12 mouse cellular contexts compared by ENCODE assay signal in genomic region chr12:56694936-56695335, GRCm38 (mm10). TPM values are rescaled to one million over a fixed set of nuclear protein-coding genes. Genes with fewer than 3 reads are reported as not detected.
DNase-seq lines count a peak whose midpoint lies in the region; ATAC-seq and TF ChIP-seq lines count a peak whose summit lies in the region.
"Had no signal": no experiment of that assay in that cellular context is flagged by ENCODE, and none has a peak within 500 bp of the region (broad histone marks: within the 10 kb centered on the region; RNA-seq: fewer than 3 reads in every experiment).

No protein-coding gene starts in this region.

- TF ChIP-seq CTCF in ES-Bruce4 (IDR thresholded peaks at IDR 0.05; ENCODE audit: low read depth, low read length) = no peak

- peaks cover 99% of the 10 kb centered on the region for H3K27me3 ChIP-seq in heart, embryonic 13.5 days (replicated peaks)
- H3K27me3 ChIP-seq in ES-Bruce4 (ENCODE audit: control insufficient read depth, insufficient read depth, low read length, poor library complexity, severe bottlenecking) = peaks cover 49% of the 10 kb centered on the region
- peaks cover 96% of the 10 kb centered on the region for H3K27me3 ChIP-seq in forebrain, embryonic 15.5 days
- H3K27me3 ChIP-seq in liver, embryonic 13.5 days = peaks cover 99% of the 10 kb centered on the region

- DNase-seq in heart, postnatal 25 days (ENCODE audit: low spot score) = no peak
- no peak for DNase-seq in liver, embryonic 13.5 days
- no peak for DNase-seq in spleen, postnatal 36 days (ENCODE audit: low spot score in 2 of 2)
- no peak for DNase-seq in adipocyte (ENCODE audit: low spot score)
- no peak for DNase-seq in T-cell, adult 2 months (ENCODE audit: low spot score)
- DNase-seq: right cerebral cortex, adult 18-20 months had no signal

- H3K4me2 ChIP-seq in heart, embryonic 13.5 days = peak overlapping the region; percentile 76
- H3K4me2 ChIP-seq in forebrain, embryonic 15.5 days (replicated peaks) = peak overlapping the region; percentile 35
- H3K4me2 ChIP-seq in liver, embryonic 13.5 days = peak overlapping the region; percentile 60

- no peak overlapping the region for H3K9ac ChIP-seq in heart, embryonic 13.5 days
- H3K9ac ChIP-seq in ES-Bruce4 (ENCODE audit: low read depth, poor library complexity, severe bottlenecking) = no peak overlapping the region
- H3K9ac ChIP-seq in forebrain, embryonic 15.5 days (replicated peaks) = no peak overlapping the region
- no peak overlapping the region for H3K9ac ChIP-seq in liver, embryonic 13.5 days

- no peak for ATAC-seq in heart, embryonic 13.5 days (ENCODE audit: extremely low read depth, insufficient number of reproducible peaks, low FRiP score, low TSS enrichment)
- peak; percentile 9; the same call in 1 of the 2 replicates for ATAC-seq in forebrain, embryonic 15.5 days (replicated peaks)
- no peak for ATAC-seq in liver, embryonic 13.5 days (ENCODE audit: low read depth)

- no peak for TF ChIP-seq EP300 in ES-Bruce4 (IDR thresholded peaks at IDR 0.05; ENCODE audit: insufficient read depth, low read depth, low read length)

- H3K4me1 ChIP-seq in heart, embryonic 13.5 days = peaks cover 41% of the 10 kb centered on the region
- no peaks in the 10 kb centered on the region for H3K4me1 ChIP-seq in ES-Bruce4 (ENCODE audit: control insufficient read depth, insufficient read depth, low read length)
- peaks cover 26% of the 10 kb centered on the region for H3K4me1 ChIP-seq in forebrain, embryonic 15.5 days
- H3K4me1 ChIP-seq in liver, embryonic 13.5 days (replicated peaks) = peaks cover 18% of the 10 kb centered on the region

- 1% methylated on average over 11 of the region's 11 CpGs for WGBS in heart, embryonic 13.5 days
- under 1% methylated on average over 11 of the region's 11 CpGs for WGBS in forebrain, embryonic 15.5 days
- 3% methylated on average over 11 of the region's 11 CpGs for WGBS in liver, embryonic 13.5 days (ENCODE audit: insufficient replicate concordance)

- intact Hi-C loops in heart, postnatal 25 days (cut with DNase I) = loop anchor here (5.0 kb wide), 1 partner anchor 852 kb away; the partner anchor contains the start of gene Foxa1

- H3K9me3 ChIP-seq in heart, embryonic 13.5 days = no peaks in the 10 kb centered on the region
- no peaks in the 10 kb centered on the region for H3K9me3 ChIP-seq in ES-Bruce4 (replicated peaks; ENCODE audit: control insufficient read depth, insufficient read depth, low read length, poor library complexity, severe bottlenecking)
- no peaks in the 10 kb centered on the region for H3K9me3 ChIP-seq in forebrain, embryonic 15.5 days
- no peaks in the 10 kb centered on the region for H3K9me3 ChIP-seq in liver, embryonic 13.5 days (replicated peaks)

- peak overlapping the region; percentile 53 for H3K4me3 ChIP-seq in heart, embryonic 13.5 days
- H3K4me3 ChIP-seq in ES-Bruce4 (ENCODE audit: low read depth, low read length) = 0 out of 2 replicates have a peak overlapping the region, but pooled peaks have one; percentile 9
- 0 out of 2 replicates have a peak overlapping the region, but pooled peaks have one; percentile 26 for H3K4me3 ChIP-seq in forebrain, embryonic 15.5 days
- H3K4me3 ChIP-seq in liver, embryonic 13.5 days (replicated peaks) = peak overlapping the region; percentile 38; the same call in 1 of the 2 replicates

- TF ChIP-seq POLR2A in ES-Bruce4 (IDR thresholded peaks at IDR 0.05; ENCODE audit: insufficient read depth, low read length) = no peak

- H3K36me3 ChIP-seq in heart, embryonic 13.5 days = no peaks in the 10 kb centered on the region
- no peaks in the 10 kb centered on the region for H3K36me3 ChIP-seq in ES-Bruce4 (ENCODE audit: control insufficient read depth, insufficient read depth, low read length, poor library complexity, severe bottlenecking)
- H3K36me3 ChIP-seq in forebrain, embryonic 15.5 days = no peaks in the 10 kb centered on the region
- no peaks in the 10 kb centered on the region for H3K36me3 ChIP-seq in liver, embryonic 13.5 days

- H3K27ac ChIP-seq in heart, embryonic 13.5 days (replicated peaks) = no peak overlapping the region
- no peak overlapping the region for H3K27ac ChIP-seq in ES-Bruce4 (ENCODE audit: insufficient read depth, low read length)
- H3K27ac ChIP-seq in forebrain, embryonic 15.5 days (replicated peaks) = no peak overlapping the region
- H3K27ac ChIP-seq in liver, embryonic 13.5 days = no peak overlapping the region

RNA-seq across cellular contexts. Expression of gene Pax9, which starts 3.4 kb away (rescaled TPM):
- polyA plus RNA-seq in heart, embryonic 13.5 days (2015; fragmentation: Nextera tagmentation; extraction: Ambion mirVana) = 0.08 and 0.28 TPM in 2 replicates
- under 1 TPM; 0.16 to 0.22 TPM for total RNA-seq in heart, postnatal 25 days (2021)
- polyA plus RNA-seq in ES-Bruce4 (2011; ENCODE audit: insufficient read depth, insufficient read length, low read depth, missing spikeins) = 0.21 TPM in 1 of 2 replicates, not detected in the other
- polyA plus RNA-seq in forebrain, embryonic 15.5 days (2015; fragmentation: Nextera tagmentation; extraction: Ambion mirVana) = not detected in 2 replicates
- 0.24 and 0.30 TPM in 2 replicates for polyA plus RNA-seq in liver, embryonic 13.5 days (2015; fragmentation: Nextera tagmentation; extraction: Ambion mirVana)
- total RNA-seq: adrenal gland, postnatal 4 days; hematopoietic stem cell, adult 5-6 weeks had no signal
- polyA plus RNA-seq: urinary bladder, adult 2 months had no signal
